Mouse (Mus musculus) ES-E14 (cell line): ENCODE results near the gene Srp14. TPM values are rescaled to one million over a fixed set of nuclear protein-coding genes. Genes with fewer than 3 reads are reported as not detected.

Experiments used
- DNase-seq: peaks from one replicate; pipeline ENCODE4 v3.0.0-alpha.2; 2013; ENCODE audit warnings: low read depth, low spot score
- H3K27ac ChIP-seq: 2 replicates; pipeline ENCODE4 v1.5.1; 2012; ENCODE audit warnings: low read depth, mild to moderate bottlenecking, low read length, moderate library complexity, mixed read lengths; ENCODE audit not compliant: poor library complexity, insufficient read depth, severe bottlenecking
- H3K36me3 ChIP-seq: 2 replicates; pipeline ENCODE4 v1.6.1; 2012; ENCODE audit warnings: mild to moderate bottlenecking, low read length, moderate library complexity, mixed read lengths; ENCODE audit not compliant: control insufficient read depth, poor library complexity, insufficient read depth, severe bottlenecking
- H3K4me1 ChIP-seq, 2 experiments: fragments of 150-350 bp in 1 of 2; sonication (generic) in 1 of 2; 2 replicates each; pipeline ENCODE4 v1.6.1; 2012; ENCODE audit warnings: low read length in 2 of 2, mild to moderate bottlenecking in 1 of 2, mixed read lengths in 1 of 2; ENCODE audit not compliant: control insufficient read depth in 2 of 2, insufficient read depth in 2 of 2, poor library complexity in 1 of 2
- H3K4me3 ChIP-seq, 2 experiments: fragments of 150-350 bp in 1 of 2; sonication (generic) in 1 of 2; 2 replicates each; pipeline ENCODE4 v1.5.1; 2012; ENCODE audit warnings: low read length in 2 of 2, low read depth in 1 of 2, mild to moderate bottlenecking in 1 of 2, mixed read lengths in 1 of 2; ENCODE audit not compliant: insufficient read depth in 1 of 2, poor library complexity in 1 of 2, severe bottlenecking in 1 of 2
- H3K9ac ChIP-seq: 2 replicates; pipeline ENCODE4 v1.6.1; 2012; ENCODE audit warnings: low read depth, mild to moderate bottlenecking, low read length, mixed read lengths; ENCODE audit not compliant: poor library complexity, insufficient read depth, severe bottlenecking
- H3K9me3 ChIP-seq: fragments of 150-350 bp; sonication (generic); 2 replicates; pipeline ENCODE4 v1.6.1; 2012; ENCODE audit warnings: low read depth, mild to moderate bottlenecking, low read length; ENCODE audit not compliant: control insufficient read depth, insufficient read depth
- CHD2 ChIP-seq: IDR thresholded peaks from 2 replicates; pipeline ENCODE4 v1.6.1; 2014; ENCODE audit warnings: mild to moderate bottlenecking, low read depth, low read length, inconsistent platforms
- HCFC1 ChIP-seq: IDR thresholded peaks from 2 replicates; pipeline ENCODE4 v1.6.1; 2012; ENCODE audit warnings: low read length, inconsistent platforms, borderline replicate concordance; ENCODE audit not compliant: insufficient read depth
- MAFK ChIP-seq: IDR thresholded peaks from 2 replicates; pipeline ENCODE4 v1.6.1; 2014; ENCODE audit warnings: mild to moderate bottlenecking, low read depth, low read length, inconsistent platforms; ENCODE audit not compliant: insufficient read depth
- ZC3H11A ChIP-seq: IDR thresholded peaks from 2 replicates; pipeline ENCODE4 v1.6.1; 2012; ENCODE audit warnings: low read depth, mild to moderate bottlenecking, inconsistent platforms, low read length, borderline replicate concordance
- ZNF384 ChIP-seq: IDR thresholded peaks from 2 replicates; pipeline ENCODE4 v1.6.1; 2012; ENCODE audit warnings: low read depth, low read length, inconsistent platforms
- in situ Hi-C, 2 experiments: fragments of 600-800 bp; cut with MboI; formaldehyde crosslinking; loops; one replicate each; pipeline ENCODE4 v1.15.1; 2025; ENCODE audit warnings: low sequenced_read_pairs in 2 of 2, inconsistent platforms in 1 of 2; ENCODE audit not compliant: unreplicated experiment in 2 of 2
- total RNA-seq: library from RNA; depleted of rRNA; stranded (reverse); fragments of 300-350 nt; gene quantifications from 2 replicates; pipeline ENCODE4 v1.2.3, GENCODE M21; 2012

The Srp14 gene
- total RNA-seq, 1 experiment = 191 TPM

DNA sequence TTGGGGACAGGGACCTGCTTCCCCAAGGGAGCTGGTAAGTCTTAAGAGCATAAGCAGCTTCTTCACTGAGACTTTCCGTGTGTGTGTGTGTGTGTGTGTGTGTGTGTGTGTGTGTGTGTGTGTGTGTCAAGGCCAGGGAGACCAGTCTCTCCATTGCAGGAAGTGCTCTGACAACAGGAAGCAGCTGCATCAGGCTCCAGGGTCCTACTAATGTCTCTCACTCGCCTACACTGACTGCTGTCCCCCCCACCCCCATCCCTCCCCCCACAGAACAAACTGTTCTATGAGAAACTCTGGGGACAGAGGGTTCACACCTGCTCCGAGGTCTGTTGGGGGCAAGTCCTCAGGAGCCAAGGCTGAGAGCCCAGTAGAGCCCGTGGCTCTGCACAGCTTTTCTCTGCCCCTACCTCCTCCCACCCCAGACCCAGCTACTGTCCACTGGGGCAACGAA, 11.8 kb upstream of the Srp14 start:
- in situ Hi-C loops = loop anchor here in 1 of 2 experiments (25.0 kb wide), 1 partner anchor 396 kb away; no protein-coding TSS in a partner anchor
- Histone ChIP-seq H3K4me1 (peaks cover 3 to 6% of the 10 kb centered on the region in 2 experiments; a peak in 1 of 4 replicates), H3K27ac (no peak overlapping the region), H3K9ac (no peak overlapping the region), H3K4me3 (no peak overlapping the region), H3K9me3 (no peaks in the 10 kb centered on the region), H3K36me3 (no peaks in the 10 kb centered on the region)
- TF ChIP-seq ZNF384 (no peak), ZC3H11A (no peak), CHD2 (no peak), MAFK (no peak), HCFC1 (no peak)
- no peak for DNase-seq

- no peaks in the 10 kb centered on the region for H3K9me3 ChIP-seq
- H3K9ac ChIP-seq = no peak overlapping the region
- H3K4me1 ChIP-seq = peaks cover 8 to 12% of the 10 kb centered on the region in 2 experiments; a peak in 3 of 4 replicates
- in situ Hi-C loops = loop anchor here in 1 of 2 experiments (25.0 kb wide), 1 partner anchor 397 kb away; no protein-coding TSS in a partner anchor
- no peak overlapping the region; the same call in 1 of the 2 replicates for H3K27ac ChIP-seq
- no peak for DNase-seq
- H3K36me3 ChIP-seq = no peaks in the 10 kb centered on the region
- no peak overlapping the region for H3K4me3 ChIP-seq
- TF ChIP-seq ZNF384 = no peak
- no peak for TF ChIP-seq ZC3H11A
- TF ChIP-seq CHD2 = no peak
- TF ChIP-seq HCFC1 = no peak
- TF ChIP-seq MAFK = no peak
Measured at GRCm38 (mm10) chr2:118490241-118491091, 11.0 kb upstream of the Srp14 start.

- H3K9ac ChIP-seq = no peak overlapping the region
- no peak overlapping the region for H3K27ac ChIP-seq
- no peaks in the 10 kb centered on the region for H3K36me3 ChIP-seq
- no peak overlapping the region for H3K4me3 ChIP-seq
- DNase-seq = no peak
- H3K9me3 ChIP-seq = no peaks in the 10 kb centered on the region
- in situ Hi-C loops = loop anchor here (5.0 to 25.0 kb wide), 3 partner anchors 119 to 399 kb away; no protein-coding TSS in a partner anchor
- TF ChIP-seq ZC3H11A (peak; percentile 33; the same call in 1 of the 2 replicates), MAFK (no peak), HCFC1 (no peak), ZNF384 (no peak), CHD2 (no peak)
- peaks cover 10 to 15% of the 10 kb centered on the region in 2 experiments for H3K4me1 ChIP-seq
Measured at GRCm38 (mm10) chr2:118487806-118488205, 8.3 kb upstream of the Srp14 start.

GRCm38 (mm10) chr2:118486933-118487332, 7.4 kb upstream of the Srp14 start:
- Histone ChIP-seq H3K27ac (no peak overlapping the region), H3K9ac (no peak overlapping the region), H3K9me3 (no peaks in the 10 kb centered on the region), H3K4me1 (peaks cover 10 to 15% of the 10 kb centered on the region in 2 experiments), H3K36me3 (no peaks in the 10 kb centered on the region), H3K4me3 (no peak overlapping the region)
- peak; percentile 64 for DNase-seq
- in situ Hi-C loops = loop anchor here (5.0 to 25.0 kb wide), 3 partner anchors 120 to 400 kb away; no protein-coding TSS in a partner anchor
- peak; percentile 42; the same call in 1 of the 2 replicates for TF ChIP-seq ZC3H11A
- TF ChIP-seq ZNF384 = no peak
- TF ChIP-seq HCFC1 = no peak
